Mouse (Mus musculus): ENCODE data around the gene Trmo. TPM values are rescaled to one million over a fixed set of nuclear protein-coding genes. Genes with fewer than 3 reads are reported as not detected.

The Trmo gene
- polyA plus RNA-seq (2015; fragmentation: Illumina TruSeq; extraction: RNeasy Lipid Tissue Mini Kit (QIAGEN cat#74804); ENCODE audit: insufficient read depth, low read depth, low replicate concordance), result 0.85 TPM

GRCm38 (mm10) chr4:46389013-46389611 is at the start of gene Trmo:
Trmo (minus strand) TSS chr4:46389437.

GRCm38 (mm10) chr4:46413406-46413805 is 24.2 kb upstream of the Trmo start, which contains the start of gene Hemgn:
Hemgn (minus strand) TSS chr4:46413506.

GRCm38 (mm10) chr4:46343596-46344260 is 45.5 kb downstream of the Trmo start, which contains the start of gene Foxe1:
Foxe1 (plus strand) TSS chr4:46343609.

Other genes with a start within 250 kb of the Trmo start
- gene Xpa, start 193.1 kb downstream of the Trmo start, polyA plus RNA-seq (2015; fragmentation: Illumina TruSeq; extraction: RNeasy Lipid Tissue Mini Kit (QIAGEN cat#74804); ENCODE audit: insufficient read depth, low read depth, low replicate concordance), result 3.3 TPM
- not detected for gene Foxe1, start 45.8 kb downstream of the Trmo start, polyA plus RNA-seq (2015; fragmentation: Illumina TruSeq; extraction: RNeasy Lipid Tissue Mini Kit (QIAGEN cat#74804); ENCODE audit: insufficient read depth, low read depth, low replicate concordance)
- gene Hemgn, start 24.1 kb upstream of the Trmo start, polyA plus RNA-seq (2015; fragmentation: Illumina TruSeq; extraction: RNeasy Lipid Tissue Mini Kit (QIAGEN cat#74804); ENCODE audit: insufficient read depth, low read depth, low replicate concordance), result not detected
- gene Anp32b, start 61.5 kb upstream of the Trmo start, polyA plus RNA-seq (2015; fragmentation: Illumina TruSeq; extraction: RNeasy Lipid Tissue Mini Kit (QIAGEN cat#74804); ENCODE audit: insufficient read depth, low read depth, low replicate concordance), result 25.5 TPM
- 9.7 TPM for gene Nans, start 99.8 kb upstream of the Trmo start, polyA plus RNA-seq (2015; fragmentation: Illumina TruSeq; extraction: RNeasy Lipid Tissue Mini Kit (QIAGEN cat#74804); ENCODE audit: insufficient read depth, low read depth, low replicate concordance)
- 4.8 TPM for gene Trim14, start 146.7 kb upstream of the Trmo start, polyA plus RNA-seq (2015; fragmentation: Illumina TruSeq; extraction: RNeasy Lipid Tissue Mini Kit (QIAGEN cat#74804); ENCODE audit: insufficient read depth, low read depth, low replicate concordance)
- 0.92 TPM for gene Coro2a, start 212.8 kb upstream of the Trmo start, polyA plus RNA-seq (2015; fragmentation: Illumina TruSeq; extraction: RNeasy Lipid Tissue Mini Kit (QIAGEN cat#74804); ENCODE audit: insufficient read depth, low read depth, low replicate concordance)

All from pancreas, adult 10 weeks (tissue).